Mouse (Mus musculus) liver, adult 2 months (tissue): ENCODE data around the gene Krt87.

ENCODE experiments used
- CTCF ChIP-seq: fragments of 200-500 bp; IDR thresholded peaks from 2 replicates; pipeline ENCODE4 v1.5.1; 2011; ENCODE audit warnings: low read depth, low read length, control low read depth
- POLR2A ChIP-seq: fragments of 200-500 bp; IDR thresholded peaks from 2 replicates; pipeline ENCODE4 v1.6.1; 2011; ENCODE audit warnings: low read length, control low read depth; ENCODE audit not compliant: insufficient read depth; ENCODE audit errors: extremely low read depth

- TF ChIP-seq CTCF (no peak), POLR2A (no peak)
Observed at GRCm38 (mm10) chr15:101420903-101421302, 17.7 kb downstream of the Krt87 start.
